Mouse (Mus musculus): ENCODE results near the gene Zfp39. TPM values are rescaled to one million over a fixed set of nuclear protein-coding genes. Genes with fewer than 3 reads are reported as not detected.

The Zfp39 gene
- 1.2 and 1.4 TPM in 2 replicates for polyA plus RNA-seq (2012; rRNA removed)

- peak within 1 kb of the TSS; percentile 99 for H3K4me3 ChIP-seq (replicated peaks; ENCODE audit: extremely low read depth, low read depth, low read length)
- under 1% methylated on average over 40 of the region's 40 CpGs for WGBS
- TF ChIP-seq POLR2A (IDR thresholded peaks at IDR 0.05; ENCODE audit: borderline replicate concordance, extremely low read depth, low read depth, low read length): peak; percentile 87
- TF ChIP-seq CTCF (IDR thresholded peaks at IDR 0.05; ENCODE audit: insufficient read depth, low read length): no peak
- peak; percentile 98 for DNase-seq
- peaks cover 3% of the 10 kb centered on the region for H3K4me1 ChIP-seq (ENCODE audit: control insufficient read depth, insufficient read depth, low read length)
Measured at GRCm38 (mm10) chr11:58903511-58904409, at the start of gene Zfp39. TSS of gene Zfp39 (minus strand) at chr11:58904225.

- H3K4me1 ChIP-seq (ENCODE audit: control insufficient read depth, insufficient read depth, low read length): peaks cover 4% of the 10 kb centered on the region
- DNase-seq: no peak
- WGBS: 2% methylated on average over 33 of the region's 33 CpGs
- TF ChIP-seq CTCF (IDR thresholded peaks at IDR 0.05; ENCODE audit: insufficient read depth, low read length) (no peak), POLR2A (IDR thresholded peaks at IDR 0.05; ENCODE audit: borderline replicate concordance, extremely low read depth, low read depth, low read length) (0 out of 2 replicates have a peak, but pooled peaks have one; percentile 14)
- H3K4me3 ChIP-seq (replicated peaks; ENCODE audit: extremely low read depth, low read depth, low read length): peak overlapping the region; percentile 65
Measured at GRCm38 (mm10) chr11:58953351-58954169, 49.5 kb upstream of the Zfp39 start.

- no peak for TF ChIP-seq POLR2A (IDR thresholded peaks at IDR 0.05; ENCODE audit: borderline replicate concordance, extremely low read depth, low read depth, low read length)
- TF ChIP-seq CTCF (IDR thresholded peaks at IDR 0.05; ENCODE audit: insufficient read depth, low read length): no peak
- WGBS: 78% methylated on average over 5 of the region's 5 CpGs
- no peak overlapping the region for H3K4me3 ChIP-seq (replicated peaks; ENCODE audit: extremely low read depth, low read depth, low read length)
Measured at GRCm38 (mm10) chr11:58951210-58951609, 47.2 kb upstream of the Zfp39 start.

GRCm38 (mm10) chr11:58949480-58950431 is 45.7 kb upstream of the Zfp39 start:
- no peak overlapping the region for H3K4me3 ChIP-seq (replicated peaks; ENCODE audit: extremely low read depth, low read depth, low read length)
- TF ChIP-seq CTCF (IDR thresholded peaks at IDR 0.05; ENCODE audit: insufficient read depth, low read length) (no peak), POLR2A (IDR thresholded peaks at IDR 0.05; ENCODE audit: borderline replicate concordance, extremely low read depth, low read depth, low read length) (no peak)
- 38% methylated on average over 20 of the region's 20 CpGs for WGBS
- no peaks in the 10 kb centered on the region for H3K4me1 ChIP-seq (ENCODE audit: control insufficient read depth, insufficient read depth, low read length)
- no peak for DNase-seq

More at GRCm38 (mm10) chr11:58951210-58951609, 47.2 kb upstream of the Zfp39 start:
- DNase-seq: no peak
- no peaks in the 10 kb centered on the region; the same call in 1 of the 2 replicates for H3K4me1 ChIP-seq (ENCODE audit: control insufficient read depth, insufficient read depth, low read length)

- DNase-seq: no peak
- TF ChIP-seq POLR2A (IDR thresholded peaks at IDR 0.05; ENCODE audit: borderline replicate concordance, extremely low read depth, low read depth, low read length) (peak; percentile 50; the same call in 1 of the 2 replicates), CTCF (IDR thresholded peaks at IDR 0.05; ENCODE audit: insufficient read depth, low read length) (no peak)
Measured at GRCm38 (mm10) chr11:58948542-58949479, 44.8 kb upstream of the Zfp39 start, which contains the start of gene Hist3h2ba. TSS of gene Hist3h2ba (plus strand) at chr11:58948920.

GRCm38 (mm10) chr11:58947798-58948528 is 43.9 kb upstream of the Zfp39 start:
- no peak overlapping the region for H3K4me3 ChIP-seq (replicated peaks; ENCODE audit: extremely low read depth, low read depth, low read length)
- TF ChIP-seq POLR2A (IDR thresholded peaks at IDR 0.05; ENCODE audit: borderline replicate concordance, extremely low read depth, low read depth, low read length) (no peak), CTCF (IDR thresholded peaks at IDR 0.05; ENCODE audit: insufficient read depth, low read length) (no peak)
- DNase-seq: no peak
- 18% methylated on average over 23 of the region's 23 CpGs for WGBS
- no peaks in the 10 kb centered on the region for H3K4me1 ChIP-seq (ENCODE audit: control insufficient read depth, insufficient read depth, low read length)

More at GRCm38 (mm10) chr11:58948542-58949479, 44.8 kb upstream of the Zfp39 start, which contains the start of gene Hist3h2ba:
- WGBS: 1% methylated on average over 48 of the region's 48 CpGs
- no peaks in the 10 kb centered on the region for H3K4me1 ChIP-seq (ENCODE audit: control insufficient read depth, insufficient read depth, low read length)
- H3K4me3 ChIP-seq (replicated peaks; ENCODE audit: extremely low read depth, low read depth, low read length): peak within 1 kb of the TSS; percentile 55

- WGBS: 85% methylated on average over 3 of the region's 3 CpGs
- no peak for DNase-seq
- Histone ChIP-seq H3K4me3 (replicated peaks; ENCODE audit: extremely low read depth, low read depth, low read length) (no peak overlapping the region), H3K4me1 (ENCODE audit: control insufficient read depth, insufficient read depth, low read length) (no peaks in the 10 kb centered on the region)
- TF ChIP-seq CTCF (IDR thresholded peaks at IDR 0.05; ENCODE audit: insufficient read depth, low read length) (no peak), POLR2A (IDR thresholded peaks at IDR 0.05; ENCODE audit: borderline replicate concordance, extremely low read depth, low read depth, low read length) (no peak)
Measured at GRCm38 (mm10) chr11:58947306-58947705, 43.3 kb upstream of the Zfp39 start.
